Mouse (Mus musculus): Measurements from ENCODE around the gene Gtpbp8. TPM values are rescaled to one million over a fixed set of nuclear protein-coding genes. Genes with fewer than 3 reads are reported as not detected.

Gene Gtpbp8
- polyA plus RNA-seq, 1 experiment from 2014 or later = 34.3 TPM

DNA sequence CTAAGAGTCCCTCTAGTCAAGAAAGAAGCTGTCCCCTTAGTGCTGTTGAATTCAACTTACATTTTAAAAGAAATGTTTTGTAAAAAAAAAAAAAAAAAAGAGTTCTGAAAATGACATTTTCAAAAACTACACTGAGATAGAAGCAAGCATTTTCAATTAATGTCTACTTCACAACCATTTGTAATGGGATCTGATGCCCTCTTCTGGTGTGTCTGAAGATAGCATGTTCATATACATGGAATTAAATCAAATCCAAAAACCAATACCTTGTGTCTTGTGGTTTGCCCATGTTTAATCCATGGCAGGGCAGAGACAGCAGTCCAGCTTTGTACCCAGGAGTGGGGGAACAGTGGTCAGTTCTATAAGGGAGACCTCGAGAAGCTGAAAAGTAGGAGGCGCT lies 28.3 kb downstream of the Gtpbp8 start:
- WGBS (ENCODE audit: missing documents) = 82% methylated on average over 2 of the region's 2 CpGs
- Histone ChIP-seq H3K4me3 (ENCODE audit: inconsistent target) (no peak overlapping the region), H3K79me2 (ENCODE audit: inconsistent target) (peaks cover 6% of the 10 kb centered on the region; the same call in 1 of the 2 replicates), H3K27ac (no peak overlapping the region), H3K36me3 (ENCODE audit: inconsistent target) (peaks cover 8% of the 10 kb centered on the region; the same call in 1 of the 2 replicates)

DNA sequence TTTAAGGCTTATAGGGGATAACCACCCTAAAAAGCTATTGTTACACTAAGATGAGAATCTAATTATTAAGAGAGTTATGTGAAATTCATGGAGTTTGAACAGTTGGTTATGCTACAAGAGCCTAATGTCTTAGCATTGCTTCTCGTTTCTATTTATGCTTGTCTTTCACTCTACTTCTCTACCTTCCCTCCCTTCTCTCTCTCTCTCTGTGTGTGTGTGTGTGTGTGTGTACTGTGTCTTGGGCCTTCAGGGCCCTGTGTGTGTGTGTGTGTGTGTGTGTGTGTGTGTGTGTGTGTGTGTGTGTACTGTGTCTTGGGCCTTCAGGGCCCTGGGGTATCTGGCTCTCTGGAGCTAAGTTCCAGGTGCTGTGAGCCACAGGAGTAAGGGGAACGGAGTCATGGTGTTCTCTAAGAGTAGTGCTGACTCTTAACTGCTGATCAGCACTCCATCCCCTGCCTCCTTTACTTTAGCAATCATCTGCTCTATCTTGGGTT lies 29.0 kb downstream of the Gtpbp8 start:
- Histone ChIP-seq H3K27ac (no peak overlapping the region), H3K79me2 (ENCODE audit: inconsistent target) (no peaks in the 10 kb centered on the region), H3K36me3 (ENCODE audit: inconsistent target) (peaks cover 8% of the 10 kb centered on the region; the same call in 1 of the 2 replicates), H3K4me3 (ENCODE audit: inconsistent target) (no peak overlapping the region)
- WGBS (ENCODE audit: missing documents) = 81% methylated on average over 2 of the region's 2 CpGs

GRCm38 (mm10) chr16:44716305-44717140 lies 29.6 kb downstream of the Gtpbp8 start:
- Histone ChIP-seq H3K27ac (no peak overlapping the region), H3K36me3 (ENCODE audit: inconsistent target) (peaks cover 8% of the 10 kb centered on the region; the same call in 1 of the 2 replicates), H3K4me3 (ENCODE audit: inconsistent target) (no peak overlapping the region), H3K79me2 (ENCODE audit: inconsistent target) (no peaks in the 10 kb centered on the region)
- WGBS (ENCODE audit: missing documents) = 23% methylated on average over 10 of the region's 10 CpGs

DNA sequence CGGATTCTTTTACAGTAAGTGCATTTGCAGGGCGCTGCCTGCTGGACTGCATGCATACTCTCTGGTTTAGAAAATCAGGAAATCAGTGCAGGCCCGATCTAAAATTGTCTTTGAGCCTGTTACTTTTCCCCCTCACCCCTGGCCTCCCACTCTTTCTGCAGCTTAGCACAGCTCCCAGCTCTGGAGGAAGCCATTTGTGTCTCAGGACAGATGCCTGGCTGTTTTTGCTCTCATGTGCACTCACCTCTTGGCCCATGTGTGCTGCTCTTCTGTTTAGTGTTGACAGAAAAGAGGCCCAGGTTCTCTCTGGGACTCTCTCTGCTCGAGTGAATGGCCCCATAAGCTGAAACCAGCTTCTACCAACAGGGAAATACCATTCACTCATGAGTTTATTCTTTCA lies 42.7 kb downstream of the Gtpbp8 start:
- no peaks in the 10 kb centered on the region for H3K79me2 ChIP-seq (ENCODE audit: inconsistent target)
- WGBS (ENCODE audit: missing documents) = 78% methylated on average over 4 of the region's 4 CpGs

DNA sequence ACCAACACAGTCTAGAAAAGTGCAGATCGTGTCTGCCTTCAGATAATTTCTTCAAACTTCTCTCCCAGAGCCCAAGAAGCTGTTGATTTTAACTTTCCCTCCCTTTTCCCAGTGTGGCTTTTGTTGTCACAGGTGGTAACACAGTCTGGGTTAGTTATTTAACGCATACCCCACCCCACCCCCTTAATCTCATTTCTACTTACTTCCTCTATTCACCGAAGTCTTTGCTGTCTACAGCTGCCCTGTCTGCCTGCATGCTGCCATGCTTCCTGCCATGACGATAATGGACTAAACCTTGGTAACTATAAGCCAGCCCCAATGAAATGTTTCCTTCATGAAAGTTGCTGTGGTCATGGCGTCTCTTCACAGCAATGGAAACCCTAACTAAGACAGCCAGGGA lies 43.9 kb downstream of the Gtpbp8 start:
- no peak overlapping the region for H3K4me3 ChIP-seq (ENCODE audit: inconsistent target)
- no peak overlapping the region for H3K27ac ChIP-seq
- no peaks in the 10 kb centered on the region for H3K36me3 ChIP-seq (ENCODE audit: inconsistent target)
- no peaks in the 10 kb centered on the region for H3K79me2 ChIP-seq (ENCODE audit: inconsistent target)
- WGBS (ENCODE audit: missing documents) = 3% methylated on average over 5 of the region's 5 CpGs

More for the DNA sequence above, 42.7 kb downstream of the Gtpbp8 start:
- H3K36me3 ChIP-seq (ENCODE audit: inconsistent target) = no peaks in the 10 kb centered on the region
- H3K4me3 ChIP-seq (ENCODE audit: inconsistent target) = no peak overlapping the region
- H3K27ac ChIP-seq = no peak overlapping the region

DNA sequence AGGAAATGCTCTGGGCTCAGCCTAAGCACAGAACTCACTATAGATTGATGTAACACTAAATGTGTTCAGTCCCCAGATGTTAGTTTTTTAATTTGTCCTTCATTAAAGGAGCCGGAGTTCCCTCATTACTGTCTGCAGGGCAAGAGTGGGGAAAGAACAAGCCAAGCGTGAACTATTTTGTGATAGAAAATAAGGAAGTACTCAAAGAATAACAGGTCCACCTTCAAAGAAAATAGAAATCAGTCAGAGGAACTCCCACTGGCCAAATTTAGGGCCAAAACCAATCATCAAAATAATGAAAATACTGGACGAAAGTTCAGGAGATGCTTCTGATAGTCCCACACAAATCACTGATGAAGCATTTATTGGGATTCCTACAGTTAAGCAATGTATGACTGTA lies 45.0 kb downstream of the Gtpbp8 start:
- H3K4me3 ChIP-seq (ENCODE audit: inconsistent target) = no peak overlapping the region
- no peak overlapping the region for H3K27ac ChIP-seq
- no peaks in the 10 kb centered on the region for H3K79me2 ChIP-seq (ENCODE audit: inconsistent target)
- WGBS (ENCODE audit: missing documents) = 74% methylated on average over 3 of the region's 3 CpGs
- no peaks in the 10 kb centered on the region for H3K36me3 ChIP-seq (ENCODE audit: inconsistent target)

DNA sequence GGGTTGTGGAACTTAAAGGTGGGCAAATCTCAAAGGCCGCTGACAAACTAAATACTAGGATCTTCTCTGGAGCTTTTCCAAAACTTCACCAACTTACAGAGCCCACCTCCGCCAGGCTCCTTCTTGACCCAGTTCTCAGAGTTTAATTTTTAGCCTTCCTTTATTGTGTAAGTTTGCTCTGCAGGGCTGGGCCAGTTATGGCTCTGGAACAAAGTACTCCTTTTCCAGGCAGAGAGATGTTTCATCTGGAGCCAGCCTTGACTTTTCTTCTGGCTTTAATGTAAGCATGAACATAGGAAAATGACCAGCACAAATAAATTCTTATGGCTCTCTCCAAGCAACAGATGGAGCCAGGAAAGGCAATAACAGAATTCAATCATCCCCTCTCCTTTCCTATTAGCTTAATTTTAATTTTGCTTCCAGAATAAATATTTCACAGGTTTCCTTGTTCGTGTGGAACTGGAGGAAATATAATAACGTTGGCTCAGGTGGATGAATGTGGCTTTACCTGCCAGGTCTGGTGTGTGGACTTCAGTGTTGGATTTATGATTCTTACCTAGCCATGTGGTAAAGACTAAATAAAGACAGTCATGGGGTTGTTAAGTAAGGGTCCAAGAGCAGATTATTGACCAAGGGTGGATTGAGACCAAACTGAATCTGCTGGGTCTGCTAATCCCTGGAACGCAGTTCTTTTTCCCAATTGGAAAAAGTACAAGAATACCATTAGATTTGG lies 48.5 kb downstream of the Gtpbp8 start:
- Histone ChIP-seq H3K4me3 (ENCODE audit: inconsistent target) (no peak overlapping the region), H3K36me3 (ENCODE audit: inconsistent target) (no peaks in the 10 kb centered on the region), H3K27ac (no peak overlapping the region), H3K79me2 (ENCODE audit: inconsistent target) (no peaks in the 10 kb centered on the region)
- 89% methylated on average over 5 of the region's 5 CpGs for WGBS (ENCODE audit: missing documents)

DNA sequence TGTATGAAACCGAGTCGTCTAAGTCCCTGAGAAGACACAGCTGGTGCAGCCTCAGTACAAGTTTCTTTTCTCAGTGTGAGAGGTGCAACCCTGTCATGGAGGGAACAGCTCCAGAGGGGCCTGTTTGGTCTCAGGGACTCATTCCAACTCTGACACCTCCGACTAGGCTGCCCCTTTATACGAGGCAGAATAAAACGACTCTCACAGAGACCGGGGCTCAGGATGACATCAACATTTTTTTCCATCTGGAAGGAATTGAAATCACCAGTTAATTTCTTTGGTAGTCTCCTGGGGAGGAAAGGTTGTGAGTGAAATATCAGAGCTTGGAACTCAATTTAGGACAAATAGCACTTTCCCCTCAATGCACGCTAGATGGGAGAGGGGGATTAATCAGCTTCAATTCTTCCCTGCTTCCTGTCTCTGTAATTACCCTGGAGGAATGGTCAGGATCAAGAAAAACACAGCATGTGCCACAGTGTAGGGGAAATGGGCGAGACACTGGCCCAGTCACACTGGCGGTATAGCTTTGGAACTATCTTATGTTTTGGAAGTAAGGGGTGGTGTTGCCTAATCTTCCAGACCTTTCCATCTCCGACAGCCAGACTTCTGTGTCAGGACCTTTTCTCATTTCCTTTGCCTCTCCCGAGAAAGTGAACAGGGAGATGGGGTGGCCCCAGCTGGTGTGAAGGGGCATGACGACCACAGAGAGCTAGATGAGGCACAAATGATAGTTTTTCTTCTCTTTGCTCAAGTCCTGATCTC lies 50.1 kb downstream of the Gtpbp8 start:
- no peak overlapping the region for H3K27ac ChIP-seq
- no peaks in the 10 kb centered on the region for H3K36me3 ChIP-seq (ENCODE audit: inconsistent target)
- no peak overlapping the region for H3K4me3 ChIP-seq (ENCODE audit: inconsistent target)
- 79% methylated on average over 10 of the region's 12 CpGs for WGBS (ENCODE audit: missing documents)
- H3K79me2 ChIP-seq (ENCODE audit: inconsistent target) = no peaks in the 10 kb centered on the region

GRCm38 (mm10) chr16:44695214-44695858 lies 50.8 kb downstream of the Gtpbp8 start:
- no peak overlapping the region for H3K4me3 ChIP-seq (ENCODE audit: inconsistent target)
- no peaks in the 10 kb centered on the region for H3K36me3 ChIP-seq (ENCODE audit: inconsistent target)
- H3K79me2 ChIP-seq (ENCODE audit: inconsistent target) = no peaks in the 10 kb centered on the region
- H3K27ac ChIP-seq = no peak overlapping the region
- WGBS (ENCODE audit: missing documents) = 91% methylated on average over 8 of the region's 8 CpGs

- H3K27ac ChIP-seq = no peak overlapping the region
- no peaks in the 10 kb centered on the region for H3K79me2 ChIP-seq (ENCODE audit: inconsistent target)
- WGBS (ENCODE audit: missing documents) = 80% methylated on average over 6 of the region's 6 CpGs
- no peak overlapping the region for H3K4me3 ChIP-seq (ENCODE audit: inconsistent target)
- no peaks in the 10 kb centered on the region for H3K36me3 ChIP-seq (ENCODE audit: inconsistent target)
Observed at GRCm38 (mm10) chr16:44693695-44694094, 52.5 kb downstream of the Gtpbp8 start.

DNA sequence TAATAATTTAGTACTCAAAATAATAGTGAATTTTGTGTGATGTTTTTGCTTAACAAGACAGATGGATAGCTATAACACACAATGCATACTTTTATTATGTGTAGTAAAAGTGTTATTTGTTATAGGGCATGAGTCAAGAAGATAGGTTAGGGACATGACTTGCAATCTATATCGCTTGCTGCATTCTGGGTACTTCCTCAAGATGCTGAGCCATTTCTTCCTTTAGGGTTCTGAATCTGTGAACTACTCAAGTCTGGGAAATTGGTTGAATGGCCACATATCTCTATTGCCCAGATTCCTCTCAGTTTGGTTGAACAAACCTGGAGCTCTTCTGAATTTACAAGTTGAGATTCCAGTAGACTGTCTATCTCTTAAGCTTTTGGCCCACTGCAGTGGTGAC lies 53.6 kb downstream of the Gtpbp8 start:
- Histone ChIP-seq H3K79me2 (ENCODE audit: inconsistent target) (no peaks in the 10 kb centered on the region), H3K36me3 (ENCODE audit: inconsistent target) (no peaks in the 10 kb centered on the region), H3K27ac (no peak overlapping the region), H3K4me3 (ENCODE audit: inconsistent target) (no peak overlapping the region)
- 43% methylated on average over 1 of the region's 1 CpGs for WGBS (ENCODE audit: missing documents)

DNA sequence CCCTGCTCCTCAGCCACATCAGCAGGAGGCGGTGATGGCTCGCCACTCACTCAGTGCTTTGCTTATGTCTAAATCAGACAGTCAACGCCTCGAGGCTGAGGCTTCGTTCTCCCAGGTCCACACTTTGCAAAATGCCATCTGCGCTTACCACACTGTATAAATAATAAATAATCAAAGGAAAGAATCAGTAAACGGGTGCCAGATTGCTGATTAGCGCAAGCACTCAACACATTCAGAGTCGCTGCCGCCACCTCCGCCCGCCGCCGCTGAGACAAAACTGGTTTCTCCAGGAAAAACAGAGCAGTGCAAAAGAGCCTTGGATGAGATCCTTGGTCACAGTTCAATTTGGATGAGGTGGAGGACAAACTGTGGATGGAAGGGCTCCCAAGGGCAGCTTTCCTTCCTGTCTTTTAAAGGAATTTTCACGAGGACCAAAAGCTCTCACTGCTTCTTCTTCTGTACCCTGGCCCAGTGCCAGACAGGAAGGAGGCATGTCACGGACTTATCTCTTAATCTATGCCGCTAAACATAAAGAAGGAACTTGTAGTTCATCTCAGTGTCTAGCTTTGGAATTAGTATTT lies 54.5 kb downstream of the Gtpbp8 start:
- WGBS (ENCODE audit: missing documents) = 65% methylated on average over 17 of the region's 17 CpGs
- Histone ChIP-seq H3K36me3 (ENCODE audit: inconsistent target) (no peaks in the 10 kb centered on the region), H3K27ac (no peak overlapping the region), H3K79me2 (ENCODE audit: inconsistent target) (no peaks in the 10 kb centered on the region), H3K4me3 (ENCODE audit: inconsistent target) (no peak overlapping the region)

DNA sequence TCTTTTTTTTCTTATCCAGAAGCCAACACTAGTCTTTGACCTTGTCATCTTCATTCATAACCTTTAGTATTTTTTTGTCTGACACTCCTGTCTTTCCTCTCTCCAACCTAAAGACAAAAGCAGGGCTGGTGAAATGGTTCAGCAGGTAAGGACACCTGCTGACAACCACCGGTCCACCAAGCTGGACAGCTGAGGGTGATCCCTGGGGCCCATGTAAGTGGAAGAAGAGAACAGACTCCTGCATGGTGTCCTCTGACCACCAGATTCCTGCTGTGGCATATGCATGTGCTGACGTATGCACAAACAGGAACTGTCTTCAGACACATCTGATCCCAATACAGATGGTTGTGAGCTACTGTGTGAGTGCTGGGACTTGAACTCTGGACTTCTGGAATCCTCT lies 55.1 kb downstream of the Gtpbp8 start:
- Histone ChIP-seq H3K27ac (no peak overlapping the region), H3K36me3 (ENCODE audit: inconsistent target) (no peaks in the 10 kb centered on the region), H3K4me3 (ENCODE audit: inconsistent target) (no peak overlapping the region), H3K79me2 (ENCODE audit: inconsistent target) (no peaks in the 10 kb centered on the region)
- whole genome bisulfite sequencing (ENCODE audit: missing documents) = 57% methylated on average over 2 of the region's 2 CpGs

GRCm38 (mm10) chr16:44690501-44690900 lies 55.7 kb downstream of the Gtpbp8 start:
- H3K36me3 ChIP-seq (ENCODE audit: inconsistent target) = no peaks in the 10 kb centered on the region
- 81% methylated on average over 2 of the region's 2 CpGs for WGBS (ENCODE audit: missing documents)
- no peak overlapping the region for H3K4me3 ChIP-seq (ENCODE audit: inconsistent target)
- H3K27ac ChIP-seq = no peak overlapping the region
- no peaks in the 10 kb centered on the region for H3K79me2 ChIP-seq (ENCODE audit: inconsistent target)
